In the genomic region with DNA sequence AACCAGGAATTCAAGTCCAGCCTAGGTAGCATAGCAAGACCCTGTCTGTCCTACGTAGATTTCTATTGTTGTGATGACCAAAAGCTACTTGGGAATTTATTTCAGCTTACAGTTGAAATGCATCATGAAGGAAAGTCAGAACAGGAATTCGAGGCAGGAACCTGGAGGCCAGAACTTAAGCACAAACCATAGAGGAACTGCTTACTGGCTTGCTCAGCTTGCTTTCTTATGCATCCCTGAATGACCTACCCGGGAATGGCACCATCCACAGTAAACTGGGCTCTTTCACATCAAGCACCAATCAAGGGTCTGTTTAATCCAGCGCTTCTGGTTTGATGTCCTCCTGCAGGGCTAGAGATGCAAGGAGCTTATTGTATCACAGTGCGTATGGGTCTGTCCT, we compare ENCODE assay signal across 8 mouse cellular contexts. TPM values are rescaled to one million over a fixed set of nuclear protein-coding genes. Genes with fewer than 3 reads are reported as not detected.
DNase-seq lines count a peak whose midpoint lies in the region; ATAC-seq and TF ChIP-seq lines count a peak whose summit lies in the region.

No protein-coding gene starts in this region.

- no peaks in the 10 kb centered on the region for H3K27me3 ChIP-seq in lung, embryonic 16.5 days (ENCODE audit: control insufficient read depth, insufficient read depth, low read depth, low read length)
- no peaks in the 10 kb centered on the region for H3K27me3 ChIP-seq in lung, postnatal 0 days (replicated peaks; ENCODE audit: insufficient read depth, low read length)
- H3K27me3 ChIP-seq in limb, embryonic 15.5 days: no peaks in the 10 kb centered on the region

- TF ChIP-seq CTCF in gastrocnemius, adult 2 months (IDR thresholded peaks at IDR 0.05): no peak
- TF ChIP-seq CTCF in lung, postnatal 0 days (IDR thresholded peaks at IDR 0.05): no peak

- peak overlapping the region; percentile 79; the same call in 1 of the 2 replicates for H3K4me2 ChIP-seq in lung, embryonic 16.5 days (ENCODE audit: low read depth, low read length)
- no peak overlapping the region for H3K4me2 ChIP-seq in lung, postnatal 0 days (replicated peaks; ENCODE audit: low read depth, low read length)
- H3K4me2 ChIP-seq in limb, embryonic 15.5 days: peak overlapping the region; percentile 63

- H3K27ac ChIP-seq in gastrocnemius, adult 2 months: peak overlapping the region; percentile 82
- peak overlapping the region; percentile 15; the same call in 1 of the 2 replicates for H3K27ac ChIP-seq in lung, embryonic 16.5 days (ENCODE audit: low read length)
- H3K27ac ChIP-seq in lung, postnatal 0 days (ENCODE audit: low read length): no peak overlapping the region
- peak overlapping the region; percentile 95 for H3K27ac ChIP-seq in limb, embryonic 15.5 days

- 54% methylated on average over 5 of the region's 5 CpGs for WGBS in lung, embryonic 16.5 days
- WGBS in lung, postnatal 0 days: 33% methylated on average over 5 of the region's 5 CpGs
- WGBS in limb, embryonic 15.5 days: 52% methylated on average over 5 of the region's 5 CpGs

- DNase-seq in gastrocnemius, adult 2 months: no peak
- DNase-seq in gastrocnemius, adult 8-10 months (ENCODE audit: low spot score in 2 of 2): no peak
- no peak for DNase-seq in lung, postnatal 0 days (ENCODE audit: low spot score)
- no peak for DNase-seq in cerebellum, postnatal 4 days (ENCODE audit: low spot score in 2 of 2)
- DNase-seq in natural killer cell, adult 2 months (ENCODE audit: low spot score in 2 of 2): no peak

- peak overlapping the region; percentile 88; the same call in 1 of the 2 replicates for H3K9ac ChIP-seq in lung, embryonic 16.5 days (ENCODE audit: low read length)
- no peak overlapping the region for H3K9ac ChIP-seq in lung, postnatal 0 days (replicated peaks; ENCODE audit: low read depth)
- H3K9ac ChIP-seq in limb, embryonic 15.5 days: 0 out of 2 replicates have a peak overlapping the region, but pooled peaks have one; percentile 1

- no peak overlapping the region for H3K4me3 ChIP-seq in gastrocnemius, adult 2 months
- H3K4me3 ChIP-seq in lung, embryonic 16.5 days (ENCODE audit: low read length): no peak overlapping the region; the same call in 1 of the 2 replicates
- no peak overlapping the region for H3K4me3 ChIP-seq in lung, postnatal 0 days (ENCODE audit: low read depth, low read length)
- peak overlapping the region; percentile 61; the same call in 1 of the 2 replicates for H3K4me3 ChIP-seq in limb, embryonic 15.5 days

- no peaks in the 10 kb centered on the region for H3K36me3 ChIP-seq in lung, embryonic 16.5 days (ENCODE audit: control insufficient read depth, insufficient read depth, low read length)
- no peaks in the 10 kb centered on the region for H3K36me3 ChIP-seq in lung, postnatal 0 days (ENCODE audit: insufficient read depth, low read length)
- H3K36me3 ChIP-seq in limb, embryonic 15.5 days: no peaks in the 10 kb centered on the region

- ATAC-seq in lung, embryonic 16.5 days (ENCODE audit: low read depth): no peak
- no peak for ATAC-seq in lung, postnatal 0 days
- no peak for ATAC-seq in limb, embryonic 15.5 days (ENCODE audit: insufficient number of reproducible peaks, low FRiP score, low TSS enrichment, low read depth)
- ATAC-seq in megakaryocyte, adult 5-6 weeks (ENCODE audit: poor library complexity, severe bottlenecking): no peak

- H3K4me1 ChIP-seq in lung, embryonic 16.5 days (replicated peaks; ENCODE audit: control insufficient read depth, insufficient read depth, low read length): peaks cover 8% of the 10 kb centered on the region; the same call in 1 of the 2 replicates
- no peaks in the 10 kb centered on the region for H3K4me1 ChIP-seq in lung, postnatal 0 days (ENCODE audit: insufficient read depth, low read depth, low read length)
- H3K4me1 ChIP-seq in limb, embryonic 15.5 days: peaks cover 9% of the 10 kb centered on the region

- intact Hi-C loops in gastrocnemius, adult 2 months (cut with DNase I): loop anchor here (5.0 kb wide), 1 partner anchor 40 kb away; no protein-coding TSS in a partner anchor

- no peaks in the 10 kb centered on the region for H3K9me3 ChIP-seq in lung, embryonic 16.5 days (ENCODE audit: control insufficient read depth, low read length)
- no peaks in the 10 kb centered on the region for H3K9me3 ChIP-seq in lung, postnatal 0 days (ENCODE audit: low read length)
- H3K9me3 ChIP-seq in limb, embryonic 15.5 days: no peaks in the 10 kb centered on the region

- no peak for TF ChIP-seq EP300 in lung, postnatal 0 days (IDR thresholded peaks at IDR 0.05)

RNA-seq across cellular contexts. Expression of a gene that starts 1.2 kb away (rescaled TPM):
- 1 to 10 TPM; 1.6 to 3.5 TPM for total RNA-seq in gastrocnemius, adult 2 months (2021)
- 1 to 10 TPM in 3 of 4 experiments, under 1 TPM in 1; 0.97 to 1.7 (median 1.3) TPM for total RNA-seq in gastrocnemius, adult 8-10 months (2022)
- 7.8 and 9.2 TPM in 2 replicates for polyA plus RNA-seq in lung, embryonic 16.5 days (2015; fragmentation: Nextera tagmentation; extraction: Ambion mirVana)
- polyA plus RNA-seq in lung, postnatal 0 days (2015; fragmentation: Nextera tagmentation; extraction: Ambion mirVana): 8.3 and 10.4 TPM in 2 replicates
- polyA plus RNA-seq in limb, embryonic 15.5 days (2015; fragmentation: Nextera tagmentation; extraction: Ambion mirVana): 10.7 and 11.0 TPM in 2 replicates
- total RNA-seq in megakaryocyte, adult 5-6 weeks (2015): 0.68 and 1.3 TPM in 2 replicates
- total RNA-seq in megakaryocyte, adult 5-6 weeks (2017): 0.33 and 1.0 TPM in 2 replicates

RNA-seq across cellular contexts. Expression of a gene that starts 10.4 kb away (rescaled TPM):
- 10 to 100 TPM; 35.5 to 38.0 TPM for total RNA-seq in gastrocnemius, adult 2 months (2021)
- total RNA-seq in gastrocnemius, adult 8-10 months (2022): 10 to 100 TPM; 29.7 to 31.8 (median 30.3) TPM
- 56.8 and 60.7 TPM in 2 replicates for polyA plus RNA-seq in lung, embryonic 16.5 days (2015; fragmentation: Nextera tagmentation; extraction: Ambion mirVana)
- polyA plus RNA-seq in lung, postnatal 0 days (2015; fragmentation: Nextera tagmentation; extraction: Ambion mirVana): 15.9 and 20.4 TPM in 2 replicates
- polyA plus RNA-seq in limb, embryonic 15.5 days (2015; fragmentation: Nextera tagmentation; extraction: Ambion mirVana): 50.5 and 57.0 TPM in 2 replicates
- 53.6 and 63.7 TPM in 2 replicates for total RNA-seq in megakaryocyte, adult 5-6 weeks (2015)
- 56.1 and 72.0 TPM in 2 replicates for total RNA-seq in megakaryocyte, adult 5-6 weeks (2017)
